Mouse (Mus musculus) spleen, adult 2 months (tissue): ENCODE measurements around the gene Il21. TPM values are rescaled to one million over a fixed set of nuclear protein-coding genes. Genes with fewer than 3 reads are reported as not detected.

Experiments
- DNase-seq, 2 experiments: peaks; one replicate each; pipeline versions ENCODE4 v3.0.0 to v3.0.0-alpha.2; 2012 to 2021; ENCODE audit warnings: low spot score in 2 of 2, low read depth in 1 of 2
- H3K27ac ChIP-seq: fragments of 200-500 bp; 2 replicates; pipeline ENCODE4 v1.5.1; 2012; ENCODE audit warnings: low read length, inconsistent platforms; ENCODE audit not compliant: insufficient read depth
- H3K27me3 ChIP-seq: fragments of 200-500 bp; 2 replicates; pipeline ENCODE4 v1.6.1; 2012; ENCODE audit warnings: mild to moderate bottlenecking, moderate library complexity, low read length, inconsistent platforms; ENCODE audit not compliant: control insufficient read depth, insufficient read depth
- H3K36me3 ChIP-seq: fragments of 200-500 bp; 2 replicates; pipeline ENCODE4 v1.6.1; 2012; ENCODE audit warnings: mild to moderate bottlenecking, low read length, inconsistent platforms; ENCODE audit not compliant: control insufficient read depth, insufficient read depth
- H3K4me1 ChIP-seq: fragments of 200-500 bp; 2 replicates; pipeline ENCODE4 v1.6.1; 2011; ENCODE audit warnings: inconsistent platforms; ENCODE audit not compliant: control insufficient read depth, insufficient read depth, insufficient read length
- H3K4me3 ChIP-seq: fragments of 200-500 bp; 2 replicates; pipeline ENCODE4 v1.5.1; 2011; ENCODE audit warnings: mild to moderate bottlenecking, inconsistent platforms; ENCODE audit not compliant: insufficient read depth, insufficient read length; ENCODE audit errors: extremely low read depth
- CTCF ChIP-seq: fragments of 200-500 bp; IDR thresholded peaks from 2 replicates; pipeline ENCODE4 v1.5.1; 2011; ENCODE audit warnings: mild to moderate bottlenecking, inconsistent platforms; ENCODE audit not compliant: insufficient read depth, insufficient read length, insufficient replicate concordance; ENCODE audit errors: extremely low read depth
- POLR2A ChIP-seq: fragments of 200-500 bp; IDR thresholded peaks from 2 replicates; pipeline ENCODE4 v1.6.1; 2011; ENCODE audit warnings: low read depth, low read length, inconsistent platforms
- WGBS: fragments of 180-500 bp; shearing (Covaris S2); methylation state at CpG from one replicate; pipeline ENCODE4 v1.1.7; 2018; 5-methylcytosine and 5-hydroxymethylcytosine counted together
- polyA plus RNA-seq: library from polyadenylated mRNA; depleted of rRNA; stranded (reverse); fragments of >200 nt; gene quantifications from 2 replicates; pipeline ENCODE4 v1.2.3, GENCODE M21; 2012; rRNA removed

The Il21 gene
- polyA plus RNA-seq, 1 experiment, result not detected

DNA sequence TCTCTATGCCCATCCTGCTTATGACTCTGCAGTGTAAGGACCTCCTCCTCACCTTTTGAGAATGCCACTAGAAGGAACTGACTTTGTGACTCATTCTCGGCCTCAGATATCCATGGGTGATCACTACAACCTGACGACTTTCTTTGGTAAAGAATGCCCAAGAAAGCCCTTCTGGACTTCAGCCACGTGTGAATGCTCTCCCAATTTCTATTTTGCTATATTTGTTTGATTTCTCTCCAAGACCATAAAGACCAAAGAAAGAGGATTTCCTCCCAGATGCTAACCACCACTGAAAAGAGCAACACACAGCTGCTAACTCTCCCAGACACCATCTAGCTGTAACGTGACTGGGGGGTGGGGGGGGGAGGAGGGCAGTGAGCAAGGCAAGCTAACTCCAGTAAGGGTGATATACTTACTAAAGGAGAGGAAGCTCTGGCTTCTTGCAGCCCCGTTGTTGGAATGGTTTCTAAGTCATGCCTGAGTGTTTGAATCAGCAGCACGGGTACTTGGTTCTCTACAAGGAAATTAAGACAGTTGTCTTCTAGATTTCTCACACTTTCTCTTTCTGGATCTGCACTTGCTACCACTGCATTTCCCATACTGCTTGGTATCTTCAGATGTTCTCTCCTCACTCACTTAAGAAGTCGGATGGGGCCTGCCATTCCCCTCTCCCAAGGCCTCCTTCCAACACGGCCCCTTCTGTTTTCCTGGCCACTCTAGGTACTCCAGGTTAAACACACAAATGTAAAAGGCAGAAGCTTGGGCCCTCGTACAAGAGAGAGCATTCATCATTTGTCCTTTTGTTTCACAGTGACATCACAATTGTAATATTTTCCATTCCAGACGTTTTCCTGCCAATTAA, 57.5 kb downstream of the Il21 start:
- Histone ChIP-seq H3K27me3 (no peaks in the 10 kb centered on the region), H3K36me3 (no peaks in the 10 kb centered on the region), H3K27ac (no peak overlapping the region), H3K4me1 (no peaks in the 10 kb centered on the region), H3K4me3 (no peak overlapping the region)
- WGBS, result 32% methylated on average over 10 of the region's 10 CpGs
- no peak for DNase-seq
- no peak for TF ChIP-seq CTCF
- no peak for TF ChIP-seq POLR2A

DNA sequence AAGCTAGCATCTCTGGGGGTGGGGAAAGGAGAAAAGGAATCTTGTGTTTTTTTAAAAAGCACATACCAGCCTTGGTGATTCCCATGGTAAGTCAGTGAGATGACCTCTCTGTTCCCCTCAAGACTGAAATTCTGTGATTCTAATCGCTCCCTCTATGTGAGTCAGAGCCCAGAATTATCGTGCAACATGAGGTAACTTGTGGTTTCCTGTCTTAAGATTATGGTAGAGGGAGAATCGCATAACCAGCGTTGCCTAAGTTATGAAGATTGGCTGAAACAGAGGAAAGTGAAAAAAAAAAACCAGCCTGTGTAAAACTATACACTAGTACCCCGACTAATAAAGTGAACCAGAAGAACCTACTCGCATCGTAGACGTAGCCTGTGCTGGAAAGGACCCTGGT, 59.2 kb downstream of the Il21 start:
- DNase-seq, result no peak
- no peak overlapping the region for H3K27ac ChIP-seq
- no peak for TF ChIP-seq CTCF
- TF ChIP-seq POLR2A, result no peak
- H3K4me1 ChIP-seq, result no peaks in the 10 kb centered on the region
- H3K4me3 ChIP-seq, result no peak overlapping the region
- H3K36me3 ChIP-seq, result no peaks in the 10 kb centered on the region
- H3K27me3 ChIP-seq, result no peaks in the 10 kb centered on the region
- 36% methylated on average over 8 of the region's 8 CpGs for WGBS

Other genes with a start within 250 kb of the Il21 start
- not detected in 2 replicates for gene Adad1, start 169.1 kb downstream of the Il21 start, polyA plus RNA-seq
- 0.22 TPM in 1 of 2 replicates, not detected in the other for gene Il2, start 106.7 kb downstream of the Il21 start, polyA plus RNA-seq
- 0.52 and 0.54 TPM in 2 replicates for gene Bbs12, start 79.9 kb upstream of the Il21 start, polyA plus RNA-seq
- 0.08 and 0.09 TPM in 2 replicates for gene Cetn4, start 80.1 kb upstream of the Il21 start, polyA plus RNA-seq
- 0.92 and 1.2 TPM in 2 replicates for gene Fgf2, start 115.7 kb upstream of the Il21 start, polyA plus RNA-seq
- 1.5 and 2.3 TPM in 2 replicates for gene Spata5, start 187.3 kb upstream of the Il21 start, polyA plus RNA-seq
- 11.6 and 16.4 TPM in 2 replicates for gene Nudt6, start 187.6 kb upstream of the Il21 start, polyA plus RNA-seq